In genomic region chr8:122459218-122459900, GRCm38 (mm10) we compare ENCODE assay signal across 9 mouse cellular contexts. TPM values are rescaled to one million over a fixed set of nuclear protein-coding genes. Genes with fewer than 3 reads are reported as not detected.
A peak's percentile ranks its signal among the peaks of the same experiment; 100 is the strongest.
DNase-seq lines count a peak whose midpoint lies in the region; ATAC-seq and TF ChIP-seq lines count a peak whose summit lies in the region.
"Had no signal": no experiment of that assay in that cellular context is flagged by ENCODE, and none has a peak within 500 bp of the region (broad histone marks: within the 10 kb centered on the region; RNA-seq: fewer than 3 reads in every experiment).

No protein-coding gene starts in this region.

- H3K4me1 ChIP-seq in heart, embryonic 14.5 days (ENCODE audit: control insufficient read depth in 2 of 2, insufficient read depth in 2 of 2, low read length in 2 of 2) = peaks cover 33% of the 10 kb centered on the region in 2 experiments
- 0 out of 2 replicates have a peak, but pooled peaks cover 10% of the 10 kb centered on the region for H3K4me1 ChIP-seq in lung, embryonic 14.5 days (ENCODE audit: insufficient read depth)
- H3K4me1 ChIP-seq in stomach, postnatal 0 days (replicated peaks; ENCODE audit: control insufficient read depth, insufficient read depth) = no peaks in the 10 kb centered on the region; the same call in 1 of the 2 replicates

- no peaks in the 10 kb centered on the region for H3K9me3 ChIP-seq in heart, embryonic 14.5 days (ENCODE audit: control insufficient read depth, low read length)
- H3K9me3 ChIP-seq in lung, embryonic 14.5 days (ENCODE audit: low read depth, low read length) = no peaks in the 10 kb centered on the region
- H3K9me3 ChIP-seq in stomach, postnatal 0 days (ENCODE audit: control insufficient read depth, low read length) = no peaks in the 10 kb centered on the region

- 63% methylated on average over 5 of the region's 6 CpGs for whole genome bisulfite sequencing in heart, embryonic 14.5 days
- WGBS in lung, embryonic 14.5 days = 50% methylated on average over 6 of the region's 6 CpGs
- 49% methylated on average over 6 of the region's 6 CpGs for WGBS in stomach, postnatal 0 days

- peaks cover 19% of the 10 kb centered on the region for H3K27me3 ChIP-seq in heart, embryonic 14.5 days (ENCODE audit: control insufficient read depth, insufficient read depth, low read length)
- H3K27me3 ChIP-seq in lung, embryonic 14.5 days (ENCODE audit: insufficient read depth, low read length) = peaks cover 34% of the 10 kb centered on the region
- H3K27me3 ChIP-seq in stomach, postnatal 0 days (ENCODE audit: control insufficient read depth, insufficient read depth, low read length) = no peaks in the 10 kb centered on the region; the same call in 1 of the 2 replicates

- no peak for DNase-seq in heart, postnatal 25 days (ENCODE audit: low spot score)
- no peak for DNase-seq in lung, embryonic 14.5 days
- no peak for DNase-seq in lung, postnatal 36 days
- DNase-seq in ZHBTc4 (ENCODE audit: low read depth, low spot score) = peak; percentile 64
- no peak for DNase-seq in stomach, postnatal 0 days (ENCODE audit: low spot score)
- no peak for DNase-seq in adrenal gland, postnatal 25 days
- DNase-seq in cerebellum, postnatal 4 days (ENCODE audit: low spot score in 2 of 2) = no peak

- H3K9ac ChIP-seq in heart, embryonic 14.5 days (ENCODE audit: low read length) = 0 out of 2 replicates have a peak overlapping the region, but pooled peaks have one; percentile 64
- H3K9ac ChIP-seq in lung, embryonic 14.5 days = no peak overlapping the region
- H3K9ac ChIP-seq in stomach, postnatal 0 days (ENCODE audit: low read length) = no peak overlapping the region

- TF ChIP-seq EP300 in stomach, postnatal 0 days (optimal IDR thresholded peaks at IDR 0.05) = no peak

- no peak overlapping the region for H3K27ac ChIP-seq in heart, embryonic 14.5 days (replicated peaks in 1 of 2; ENCODE audit: control insufficient read depth in 1 of 2, insufficient read depth in 1 of 2, low read depth in 2 of 2, low read length in 2 of 2)
- no peak overlapping the region for H3K27ac ChIP-seq in lung, embryonic 14.5 days (ENCODE audit: low read depth)
- no peak overlapping the region for H3K27ac ChIP-seq in stomach, postnatal 0 days (replicated peaks)

- intact Hi-C loops in heart, postnatal 25 days (cut with DNase I) = no loop called here

- peak; percentile 57 for TF ChIP-seq CTCF in lung, embryonic 14.5 days (IDR thresholded peaks at IDR 0.05; ENCODE audit: low read depth)
- TF ChIP-seq CTCF in stomach, postnatal 0 days (IDR thresholded peaks at IDR 0.05; ENCODE audit: low read depth) = peak; percentile 56

- H3K4me3 ChIP-seq in heart, embryonic 14.5 days (ENCODE audit: control insufficient read depth in 1 of 2, insufficient read depth in 1 of 2, low read depth in 1 of 2, low read length in 2 of 2) = no peak overlapping the region
- no peak overlapping the region for H3K4me3 ChIP-seq in lung, embryonic 14.5 days (ENCODE audit: low read depth, low read length)
- no peak overlapping the region for H3K4me3 ChIP-seq in stomach, postnatal 0 days (ENCODE audit: low read depth, low read length)

- no peak for ATAC-seq in heart, embryonic 14.5 days (ENCODE audit: insufficient number of reproducible peaks, insufficient read depth, low FRiP score, low read depth)
- ATAC-seq in lung, embryonic 14.5 days (ENCODE audit: insufficient read depth) = no peak
- no peak for ATAC-seq in stomach, postnatal 0 days (ENCODE audit: low FRiP score, low TSS enrichment)

- no peaks in the 10 kb centered on the region for H3K36me3 ChIP-seq in heart, embryonic 14.5 days (ENCODE audit: control insufficient read depth, insufficient read depth, low read length)
- no peaks in the 10 kb centered on the region for H3K36me3 ChIP-seq in lung, embryonic 14.5 days (ENCODE audit: insufficient read depth)
- H3K36me3 ChIP-seq in stomach, postnatal 0 days (ENCODE audit: control insufficient read depth, insufficient read depth, low read length) = no peaks in the 10 kb centered on the region

- peak overlapping the region; percentile 81 for H3K4me2 ChIP-seq in heart, embryonic 14.5 days (ENCODE audit: low read length)
- H3K4me2 ChIP-seq in lung, embryonic 14.5 days = peak overlapping the region; percentile 64; the same call in 1 of the 2 replicates
- no peak overlapping the region for H3K4me2 ChIP-seq in stomach, postnatal 0 days (replicated peaks; ENCODE audit: low read depth)

RNA-seq across cellular contexts. Expression of gene Snai3, which starts 1.2 kb away (rescaled TPM):
- polyA plus RNA-seq in heart, embryonic 14.5 days (2014; fragmentation: Nextera tagmentation; extraction: Ambion mirVana) = 2.6 TPM in 2 replicates
- 1 to 10 TPM; 2.5 to 2.7 TPM for total RNA-seq in heart, postnatal 25 days (2021)
- 0.87 and 1.3 TPM in 2 replicates for polyA plus RNA-seq in lung, embryonic 14.5 days (2014; fragmentation: Nextera tagmentation; extraction: Ambion mirVana)
- 1.4 and 1.6 TPM in 2 replicates for polyA plus RNA-seq in stomach, postnatal 0 days (2015; fragmentation: Nextera tagmentation; extraction: Ambion mirVana)
- not detected in 2 replicates for total RNA-seq in adrenal gland, postnatal 25 days (2021)
- total RNA-seq: hematopoietic stem cell, adult 5-6 weeks had no signal

RNA-seq across cellular contexts. Expression of gene Mvd, which starts 16.1 kb away (rescaled TPM):
- polyA plus RNA-seq in heart, embryonic 14.5 days (2014; fragmentation: Nextera tagmentation; extraction: Ambion mirVana) = 14.4 and 17.9 TPM in 2 replicates
- 1 to 10 TPM; 5.3 to 5.7 TPM for total RNA-seq in heart, postnatal 25 days (2021)
- polyA plus RNA-seq in lung, embryonic 14.5 days (2014; fragmentation: Nextera tagmentation; extraction: Ambion mirVana) = 27.1 and 29.5 TPM in 2 replicates
- polyA plus RNA-seq in stomach, postnatal 0 days (2015; fragmentation: Nextera tagmentation; extraction: Ambion mirVana) = 34.6 and 35.7 TPM in 2 replicates
- 53.6 and 78.3 TPM in 2 replicates for total RNA-seq in adrenal gland, postnatal 25 days (2021)

RNA-seq across cellular contexts. Expression of gene Rnf166, which starts 16.5 kb away (rescaled TPM):
- polyA plus RNA-seq in heart, embryonic 14.5 days (2014; fragmentation: Nextera tagmentation; extraction: Ambion mirVana) = 39.8 and 40.8 TPM in 2 replicates
- total RNA-seq in heart, postnatal 25 days (2021) = 10 to 100 TPM; 35.8 to 38.2 TPM
- 34.7 and 37.2 TPM in 2 replicates for polyA plus RNA-seq in lung, embryonic 14.5 days (2014; fragmentation: Nextera tagmentation; extraction: Ambion mirVana)
- 31.2 and 32.2 TPM in 2 replicates for polyA plus RNA-seq in stomach, postnatal 0 days (2015; fragmentation: Nextera tagmentation; extraction: Ambion mirVana)
- 65.3 and 66.5 TPM in 2 replicates for total RNA-seq in adrenal gland, postnatal 25 days (2021)

RNA-seq across cellular contexts. Expression of gene Ctu2, which starts 16.6 kb away (rescaled TPM):
- polyA plus RNA-seq in heart, embryonic 14.5 days (2014; fragmentation: Nextera tagmentation; extraction: Ambion mirVana) = 24.9 and 33.0 TPM in 2 replicates
- total RNA-seq in heart, postnatal 25 days (2021) = 10 to 100 TPM in 1 of 2 experiments, 1 to 10 TPM in 1; 7.3 to 11.4 TPM
- polyA plus RNA-seq in lung, embryonic 14.5 days (2014; fragmentation: Nextera tagmentation; extraction: Ambion mirVana) = 45.4 and 56.2 TPM in 2 replicates
- polyA plus RNA-seq in stomach, postnatal 0 days (2015; fragmentation: Nextera tagmentation; extraction: Ambion mirVana) = 33.1 and 34.5 TPM in 2 replicates
- total RNA-seq in adrenal gland, postnatal 25 days (2021) = 20.6 and 24.7 TPM in 2 replicates

RNA-seq across cellular contexts. Expression of gene Cyba, which starts 26.6 kb away (rescaled TPM):
- 194 and 196 TPM in 2 replicates for polyA plus RNA-seq in heart, embryonic 14.5 days (2014; fragmentation: Nextera tagmentation; extraction: Ambion mirVana)
- 10 to 100 TPM; 39.4 to 45.3 TPM for total RNA-seq in heart, postnatal 25 days (2021)
- 165 and 175 TPM in 2 replicates for polyA plus RNA-seq in lung, embryonic 14.5 days (2014; fragmentation: Nextera tagmentation; extraction: Ambion mirVana)
- polyA plus RNA-seq in stomach, postnatal 0 days (2015; fragmentation: Nextera tagmentation; extraction: Ambion mirVana) = 250 and 267 TPM in 2 replicates
- total RNA-seq in adrenal gland, postnatal 25 days (2021) = 25.4 and 27.0 TPM in 2 replicates
